Comparison of ENCODE assay signal across 8 mouse cellular contexts in the genomic region with DNA sequence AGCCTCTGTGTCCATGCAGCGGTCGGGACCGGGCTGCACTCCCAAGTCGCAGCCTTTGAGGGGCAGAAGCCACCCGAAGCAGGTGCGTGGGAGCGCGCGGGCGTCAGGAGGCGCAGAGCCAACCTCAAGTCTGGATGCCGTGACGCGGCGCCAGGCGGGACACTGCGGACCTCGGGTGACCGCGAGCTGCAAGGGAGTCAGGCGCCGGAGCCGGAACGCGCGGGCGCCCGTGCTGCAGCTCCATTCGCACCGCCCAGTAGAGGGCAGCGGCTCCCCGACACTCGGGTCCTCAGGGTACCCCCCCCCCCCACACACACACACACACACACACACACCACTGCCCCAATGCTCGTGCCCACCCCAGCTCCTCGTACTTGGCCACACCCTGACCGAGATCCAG. TPM values are rescaled to one million over a fixed set of nuclear protein-coding genes. Genes with fewer than 3 reads are reported as not detected.
DNase-seq lines count a peak whose midpoint lies in the region; ATAC-seq lines count a peak whose summit lies in the region.

No protein-coding gene starts in this region.

- intact Hi-C loops in gastrocnemius, postnatal 14 days (cut with DNase I; ENCODE audit: low total_unique reads), result loop anchor here (5.0 kb wide), 1 partner anchor 54 kb away; no protein-coding TSS in a partner anchor
- intact Hi-C loops in left cerebral cortex, postnatal 36 days (cut with DNase I), result loop anchor here (2.0 to 5.0 kb wide), 3 partner anchors 54 to 286 kb away; no protein-coding TSS in a partner anchor

- peak; percentile 13 for ATAC-seq in inflammation-experienced regulatory T-cells, adult 6 months

- DNase-seq in T-cell, adult 2 months (ENCODE audit: low spot score), result peak; percentile 51
- peak; percentile 50 to 74 for DNase-seq in cerebellum, postnatal 4 days (ENCODE audit: low spot score in 2 of 2)
- peak; percentile 82 for DNase-seq in gastrocnemius, postnatal 14 days
- peak; percentile 63 to 67 for DNase-seq in left cerebral cortex, postnatal 36 days (ENCODE audit: low spot score in 2 of 2)
- DNase-seq in mesoderm, embryonic 11.5 days (ENCODE audit: low read depth, low spot score), result peak; percentile 73
- DNase-seq in right cerebral cortex, postnatal 36 days (ENCODE audit: low spot score in 2 of 2), result peak; percentile 37 to 46
- DNase-seq in urinary bladder, postnatal 4 days (ENCODE audit: low spot score in 2 of 2), result peak; percentile 68 to 79

RNA-seq across cellular contexts. Expression of a gene that starts 1.5 kb away (rescaled TPM):
- total RNA-seq in gastrocnemius, postnatal 14 days (2021), result 10 to 100 TPM; 66.0 to 68.2 TPM
- polyA plus RNA-seq in inflammation-experienced regulatory T-cells, adult 6 months (2017; shearing (Covaris generic)), result 10 to 100 TPM; 25.9 to 53.1 (median 41.6) TPM
- total RNA-seq in left cerebral cortex, postnatal 36 days (2021), result 100 to 1,000 TPM; 107 to 119 TPM

Comparison
In these comparisons a context has a peak if more than half of its experiments do, and no peak if none do; other contexts are left out.
1. Peak in every context shown above with its lines: DNase-seq and ATAC-seq.